8 mouse cellular contexts compared by ENCODE assay signal in the genomic region with DNA sequence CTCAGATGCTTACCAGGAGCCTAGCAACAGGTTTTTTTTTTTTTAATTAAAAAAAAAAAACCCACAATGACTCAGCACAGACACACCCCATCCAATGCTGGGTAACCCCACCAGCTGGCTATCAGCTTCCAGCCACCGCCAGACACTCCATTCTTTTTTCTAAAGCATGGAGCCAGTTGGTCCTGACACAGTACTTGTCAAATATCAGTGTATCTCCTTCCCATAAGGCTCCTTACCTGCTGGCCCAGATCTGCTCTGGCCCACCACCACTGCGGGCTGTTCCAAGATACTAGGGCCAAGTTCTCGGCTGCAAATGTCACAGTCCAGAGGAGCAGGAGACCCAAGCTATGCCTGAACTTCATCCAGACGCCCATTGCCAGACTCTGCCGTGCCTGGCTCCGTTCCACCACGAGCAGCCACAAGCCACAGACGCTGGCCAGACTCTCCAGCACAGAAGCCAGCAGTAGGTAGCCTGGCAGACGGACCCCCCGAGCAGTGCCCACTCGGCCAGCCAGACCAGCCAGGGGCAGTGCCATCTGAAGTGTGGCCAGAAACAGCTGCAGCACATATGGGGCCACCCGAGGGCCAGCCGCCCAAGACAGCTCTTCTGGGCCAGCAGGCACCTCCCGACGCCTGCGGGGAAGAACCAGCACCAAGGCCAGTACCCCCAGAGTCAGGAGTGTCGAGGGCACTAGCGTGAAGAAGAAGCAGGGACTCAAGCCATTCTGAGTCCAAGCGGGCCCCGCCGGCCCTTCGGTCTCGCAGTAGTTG. TPM values are rescaled to one million over a fixed set of nuclear protein-coding genes. Genes with fewer than 3 reads are reported as not detected.
DNase-seq lines count a peak whose midpoint lies in the region; ATAC-seq and TF ChIP-seq lines count a peak whose summit lies in the region.

No protein-coding gene starts in this region.

- DNase-seq in neural tube, embryonic 11.5 days (ENCODE audit: low spot score), result no peak
- no peak for DNase-seq in neural tube, embryonic 10.5 days (ENCODE audit: extremely low spot score, low spot score)
- DNase-seq in heart, postnatal 0 days (ENCODE audit: low spot score), result peak; percentile 23
- peak; percentile 68 to 77 for DNase-seq in kidney, postnatal 25 days
- DNase-seq in lung, postnatal 0 days (ENCODE audit: low spot score), result peak; percentile 30
- peak; percentile 56 for DNase-seq in right cerebral cortex, postnatal 14 days

- peak overlapping the region; percentile 44; the same call in 1 of the 2 replicates for H3K27ac ChIP-seq in neural tube, embryonic 11.5 days (ENCODE audit: low read depth, low read length)
- H3K27ac ChIP-seq in brown adipose tissue, adult 24 weeks (replicated peaks; ENCODE audit: low read depth, low read length), result no peak overlapping the region
- H3K27ac ChIP-seq in heart, postnatal 0 days (ENCODE audit: low read depth), result 0 out of 2 replicates have a peak overlapping the region, but pooled peaks have one; percentile 8
- no peak overlapping the region for H3K27ac ChIP-seq in lung, postnatal 0 days (ENCODE audit: low read length)

- H3K4me2 ChIP-seq in neural tube, embryonic 11.5 days (ENCODE audit: low read depth), result peak overlapping the region; percentile 100
- H3K4me2 ChIP-seq in heart, postnatal 0 days (ENCODE audit: low read depth, low read length), result peak overlapping the region; percentile 90
- H3K4me2 ChIP-seq in lung, postnatal 0 days (replicated peaks; ENCODE audit: low read depth, low read length), result peak overlapping the region; percentile 92

- no peaks in the 10 kb centered on the region for H3K9me3 ChIP-seq in neural tube, embryonic 11.5 days (ENCODE audit: control insufficient read depth, low read length)
- no peaks in the 10 kb centered on the region for H3K9me3 ChIP-seq in heart, postnatal 0 days (replicated peaks; ENCODE audit: control insufficient read depth, low read length)
- no peaks in the 10 kb centered on the region for H3K9me3 ChIP-seq in lung, postnatal 0 days (ENCODE audit: low read length)

- TF ChIP-seq EP300 in heart, postnatal 0 days (IDR thresholded peaks at IDR 0.05; ENCODE audit: low read depth), result no peak
- no peak for TF ChIP-seq EP300 in lung, postnatal 0 days (IDR thresholded peaks at IDR 0.05)

- peak overlapping the region; percentile 52 for H3K4me3 ChIP-seq in neural tube, embryonic 11.5 days (ENCODE audit: low read depth, low read length)
- peak overlapping the region; percentile 69 for H3K4me3 ChIP-seq in brown adipose tissue, adult 24 weeks (ENCODE audit: insufficient read depth, low read depth, low read length)
- H3K4me3 ChIP-seq in heart, postnatal 0 days (ENCODE audit: low read depth, low read length), result peak overlapping the region; percentile 55
- H3K4me3 ChIP-seq in lung, postnatal 0 days (ENCODE audit: low read depth, low read length), result peak overlapping the region; percentile 52

- no peak for TF ChIP-seq CTCF in heart, postnatal 0 days (IDR thresholded peaks at IDR 0.05; ENCODE audit: low read depth)
- TF ChIP-seq CTCF in lung, postnatal 0 days (IDR thresholded peaks at IDR 0.05), result no peak

- H3K9ac ChIP-seq in neural tube, embryonic 11.5 days (ENCODE audit: low read length), result peak overlapping the region; percentile 76
- peak overlapping the region; percentile 27 for H3K9ac ChIP-seq in heart, postnatal 0 days (replicated peaks; ENCODE audit: low read depth, low read length)
- peak overlapping the region; percentile 29; the same call in 1 of the 2 replicates for H3K9ac ChIP-seq in lung, postnatal 0 days (replicated peaks; ENCODE audit: low read depth)

- H3K36me3 ChIP-seq in neural tube, embryonic 11.5 days (ENCODE audit: control insufficient read depth, insufficient read depth, low read length), result peaks cover 12% of the 10 kb centered on the region
- H3K36me3 ChIP-seq in heart, postnatal 0 days (replicated peaks; ENCODE audit: control insufficient read depth, insufficient read depth, low read length), result peaks cover 47% of the 10 kb centered on the region
- H3K36me3 ChIP-seq in lung, postnatal 0 days (ENCODE audit: insufficient read depth, low read length), result peaks cover 17% of the 10 kb centered on the region

- H3K4me1 ChIP-seq in neural tube, embryonic 11.5 days (ENCODE audit: control insufficient read depth, insufficient read depth, low read length), result peaks cover 7% of the 10 kb centered on the region
- H3K4me1 ChIP-seq in brown adipose tissue, adult 24 weeks (ENCODE audit: control insufficient read depth, insufficient read depth, insufficient read length, low read length), result 0 out of 2 replicates have a peak, but pooled peaks cover 3% of the 10 kb centered on the region
- H3K4me1 ChIP-seq in heart, postnatal 0 days (ENCODE audit: control insufficient read depth, insufficient read depth), result peaks cover 9% of the 10 kb centered on the region; the same call in 1 of the 2 replicates
- no peaks in the 10 kb centered on the region; the same call in none of the 2 replicates for H3K4me1 ChIP-seq in lung, postnatal 0 days (ENCODE audit: insufficient read depth, low read depth, low read length)

- H3K27me3 ChIP-seq in neural tube, embryonic 11.5 days (ENCODE audit: control insufficient read depth, insufficient read depth, low read length), result no peaks in the 10 kb centered on the region
- no peaks in the 10 kb centered on the region for H3K27me3 ChIP-seq in heart, postnatal 0 days (ENCODE audit: control insufficient read depth, insufficient read depth, low read length)
- H3K27me3 ChIP-seq in lung, postnatal 0 days (replicated peaks; ENCODE audit: insufficient read depth, low read length), result no peaks in the 10 kb centered on the region

- ATAC-seq in neural tube, embryonic 11.5 days (ENCODE audit: insufficient read depth, low FRiP score, low TSS enrichment), result peak; percentile 14; the same call in 1 of the 2 replicates
- ATAC-seq in erythroid progenitor cell, adult 5-6 weeks (replicated peaks; ENCODE audit: low FRiP score, poor library complexity, severe bottlenecking), result peak; percentile 75
- peak; percentile 44 for ATAC-seq in heart, postnatal 0 days (ENCODE audit: insufficient read depth, low read depth)
- ATAC-seq in lung, postnatal 0 days, result peak; percentile 62

- 12% methylated on average over 23 of the region's 23 CpGs for WGBS in neural tube, embryonic 11.5 days
- WGBS in heart, postnatal 0 days, result 6% methylated on average over 23 of the region's 23 CpGs
- WGBS in lung, postnatal 0 days, result 9% methylated on average over 22 of the region's 23 CpGs

RNA-seq across cellular contexts. Expression of a gene that starts 0.7 kb away (rescaled TPM):
- 30.4 and 30.6 TPM in 2 replicates for polyA plus RNA-seq in neural tube, embryonic 11.5 days (2014; fragmentation: Nextera tagmentation; extraction: Ambion mirVana)
- 17.8 and 28.8 TPM in 2 replicates for polyA plus RNA-seq in brown adipose tissue, adult 24 weeks (2012; ENCODE audit: insufficient read depth, insufficient read length, missing spikeins)
- 198 and 219 TPM in 2 replicates for total RNA-seq in erythroid progenitor cell, adult 5-6 weeks (2015; ENCODE audit: low replicate concordance)
- total RNA-seq in erythroid progenitor cell, adult 5-6 weeks (2017; ENCODE audit: low replicate concordance), result 116 and 174 TPM in 2 replicates
- total RNA-seq in heart, postnatal 0 days (2014; rRNA removed; ENCODE audit: low replicate concordance), result 22.0 and 36.0 TPM in 2 replicates
- 15.9 and 17.6 TPM in 2 replicates for polyA plus RNA-seq in heart, postnatal 0 days (2015; fragmentation: Nextera tagmentation; extraction: Ambion mirVana)
- polyA plus RNA-seq in lung, postnatal 0 days (2015; fragmentation: Nextera tagmentation; extraction: Ambion mirVana), result 9.4 and 11.7 TPM in 2 replicates

RNA-seq across cellular contexts. Expression of a gene that starts 11.1 kb away (rescaled TPM):
- 31.7 and 38.3 TPM in 2 replicates for polyA plus RNA-seq in neural tube, embryonic 11.5 days (2014; fragmentation: Nextera tagmentation; extraction: Ambion mirVana)
- 15.2 and 21.5 TPM in 2 replicates for polyA plus RNA-seq in brown adipose tissue, adult 24 weeks (2012; ENCODE audit: insufficient read depth, insufficient read length, missing spikeins)
- 43.6 and 75.0 TPM in 2 replicates for total RNA-seq in erythroid progenitor cell, adult 5-6 weeks (2015; ENCODE audit: low replicate concordance)
- 54.6 and 69.4 TPM in 2 replicates for total RNA-seq in erythroid progenitor cell, adult 5-6 weeks (2017; ENCODE audit: low replicate concordance)
- 33.1 and 67.1 TPM in 2 replicates for total RNA-seq in heart, postnatal 0 days (2014; rRNA removed; ENCODE audit: low replicate concordance)
- polyA plus RNA-seq in heart, postnatal 0 days (2015; fragmentation: Nextera tagmentation; extraction: Ambion mirVana), result 26.1 and 28.7 TPM in 2 replicates
- polyA plus RNA-seq in lung, postnatal 0 days (2015; fragmentation: Nextera tagmentation; extraction: Ambion mirVana), result 50.5 and 56.1 TPM in 2 replicates

RNA-seq across cellular contexts. Expression of a gene that starts 12.4 kb away (rescaled TPM):
- polyA plus RNA-seq in neural tube, embryonic 11.5 days (2014; fragmentation: Nextera tagmentation; extraction: Ambion mirVana), result 14.9 and 18.2 TPM in 2 replicates
- 3.6 and 7.0 TPM in 2 replicates for polyA plus RNA-seq in brown adipose tissue, adult 24 weeks (2012; ENCODE audit: insufficient read depth, insufficient read length, missing spikeins)
- total RNA-seq in erythroid progenitor cell, adult 5-6 weeks (2015; ENCODE audit: low replicate concordance), result 5.9 and 7.6 TPM in 2 replicates
- total RNA-seq in erythroid progenitor cell, adult 5-6 weeks (2017; ENCODE audit: low replicate concordance), result 8.9 and 10.0 TPM in 2 replicates
- total RNA-seq in heart, postnatal 0 days (2014; rRNA removed; ENCODE audit: low replicate concordance), result 19.4 and 20.6 TPM in 2 replicates
- polyA plus RNA-seq in heart, postnatal 0 days (2015; fragmentation: Nextera tagmentation; extraction: Ambion mirVana), result 11.6 and 14.5 TPM in 2 replicates
- polyA plus RNA-seq in lung, postnatal 0 days (2015; fragmentation: Nextera tagmentation; extraction: Ambion mirVana), result 15.9 and 17.2 TPM in 2 replicates

RNA-seq across cellular contexts. Expression of a gene that starts 12.5 kb away (rescaled TPM):
- polyA plus RNA-seq in neural tube, embryonic 11.5 days (2014; fragmentation: Nextera tagmentation; extraction: Ambion mirVana), result 21.8 and 27.0 TPM in 2 replicates
- 13.6 and 21.0 TPM in 2 replicates for polyA plus RNA-seq in brown adipose tissue, adult 24 weeks (2012; ENCODE audit: insufficient read depth, insufficient read length, missing spikeins)
- 29.2 and 39.4 TPM in 2 replicates for total RNA-seq in erythroid progenitor cell, adult 5-6 weeks (2015; ENCODE audit: low replicate concordance)
- total RNA-seq in erythroid progenitor cell, adult 5-6 weeks (2017; ENCODE audit: low replicate concordance), result 38.8 and 54.5 TPM in 2 replicates
- total RNA-seq in heart, postnatal 0 days (2014; rRNA removed; ENCODE audit: low replicate concordance), result 64.2 and 99.6 TPM in 2 replicates
- polyA plus RNA-seq in heart, postnatal 0 days (2015; fragmentation: Nextera tagmentation; extraction: Ambion mirVana), result 28.5 and 29.6 TPM in 2 replicates
- 23.7 and 28.3 TPM in 2 replicates for polyA plus RNA-seq in lung, postnatal 0 days (2015; fragmentation: Nextera tagmentation; extraction: Ambion mirVana)

RNA-seq across cellular contexts. Expression of a gene that starts 31.1 kb away (rescaled TPM):
- 14.7 and 15.0 TPM in 2 replicates for polyA plus RNA-seq in neural tube, embryonic 11.5 days (2014; fragmentation: Nextera tagmentation; extraction: Ambion mirVana)
- 5.3 and 6.3 TPM in 2 replicates for polyA plus RNA-seq in brown adipose tissue, adult 24 weeks (2012; ENCODE audit: insufficient read depth, insufficient read length, missing spikeins)
- total RNA-seq in erythroid progenitor cell, adult 5-6 weeks (2015; ENCODE audit: low replicate concordance), result 23.1 and 23.9 TPM in 2 replicates
- 14.2 and 43.3 TPM in 2 replicates for total RNA-seq in erythroid progenitor cell, adult 5-6 weeks (2017; ENCODE audit: low replicate concordance)
- total RNA-seq in heart, postnatal 0 days (2014; rRNA removed; ENCODE audit: low replicate concordance), result 9.8 and 11.3 TPM in 2 replicates
- 3.6 and 3.8 TPM in 2 replicates for polyA plus RNA-seq in heart, postnatal 0 days (2015; fragmentation: Nextera tagmentation; extraction: Ambion mirVana)
- polyA plus RNA-seq in lung, postnatal 0 days (2015; fragmentation: Nextera tagmentation; extraction: Ambion mirVana), result 8.6 and 10.1 TPM in 2 replicates

Comparison
In these comparisons a context has a peak if more than half of its experiments do, and no peak if none do; other contexts are left out.
1. ATAC-seq: peak in every context shown above with its lines; median percentile 75 in erythroid progenitor cell, adult 5-6 weeks; 62 in lung, postnatal 0 days; 44 in heart, postnatal 0 days; 14 in neural tube, embryonic 11.5 days.
2. DNase-seq: peak in heart, postnatal 0 days (single experiment), kidney, postnatal 25 days (2 of 2), lung, postnatal 0 days (single experiment) and right cerebral cortex, postnatal 14 days (single experiment); none in neural tube, embryonic 11.5 days (single experiment) and neural tube, embryonic 10.5 days (single experiment).
3. H3K27ac ChIP-seq: peak in neural tube, embryonic 11.5 days (single experiment) and heart, postnatal 0 days (single experiment); none in brown adipose tissue, adult 24 weeks (single experiment) and lung, postnatal 0 days (single experiment).
4. Peak in every context shown above with its lines, with median percentiles within 50 percentile points of each other: H3K4me2 ChIP-seq, H3K4me3 ChIP-seq and H3K9ac ChIP-seq.